Mouse (Mus musculus): ENCODE data around the gene Tsen2. TPM values are rescaled to one million over a fixed set of nuclear protein-coding genes. Genes with fewer than 3 reads are reported as not detected.

The Tsen2 gene
- polyA plus RNA-seq (2014; fragmentation: Nextera tagmentation; extraction: Ambion mirVana) = 30.6 and 30.9 TPM in 2 replicates

DNA sequence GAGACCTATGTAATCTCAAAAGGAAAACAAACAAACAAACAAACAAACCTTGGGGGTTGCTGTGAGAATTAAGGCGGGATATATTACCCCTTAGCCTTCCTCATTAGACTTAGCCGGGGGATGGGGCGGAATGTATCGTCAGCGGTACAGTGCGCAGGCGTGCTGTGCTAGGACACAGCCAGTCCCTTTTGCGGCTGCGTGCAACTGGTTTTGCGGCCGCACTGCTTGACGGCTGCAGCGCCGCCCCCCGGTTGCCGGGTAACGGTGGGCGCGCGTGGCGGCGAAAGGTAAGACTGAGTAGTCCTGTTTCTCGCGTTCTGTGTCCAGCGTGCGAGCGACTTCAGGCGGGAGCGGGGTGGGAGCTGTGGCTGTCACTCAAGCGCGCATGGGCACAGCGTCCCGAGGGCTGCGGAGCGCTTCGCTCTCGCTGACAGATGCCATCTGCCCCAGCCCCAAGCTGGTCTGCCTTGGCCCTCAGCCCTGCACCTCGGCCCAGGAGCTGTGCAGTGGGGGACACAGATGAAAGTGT is at the start of gene Tsen2:
Gene Tsen2 (plus strand): TSS at position 223 of the 529 bp plus-strand sequence.
- 0 out of 2 replicates have a peak, but pooled peaks cover 4% of the 10 kb centered on the region for H3K4me1 ChIP-seq (ENCODE audit: insufficient read depth)
- DNase-seq (peak; percentile 98), ATAC-seq (ENCODE audit: insufficient read depth) (peak; percentile 95)
- peak within 1 kb of the TSS; percentile 83 for H3K9ac ChIP-seq
- peaks cover 9% of the 10 kb centered on the region; the same call in 1 of the 2 replicates for H3K36me3 ChIP-seq (ENCODE audit: insufficient read depth)
- peak; percentile 45 for TF ChIP-seq CTCF (IDR thresholded peaks at IDR 0.05; ENCODE audit: low read depth)
- H3K27ac ChIP-seq (ENCODE audit: low read depth) = peak within 1 kb of the TSS; percentile 79
- no peaks in the 10 kb centered on the region for H3K27me3 ChIP-seq (ENCODE audit: insufficient read depth, low read length)
- peak within 1 kb of the TSS; percentile 78 for H3K4me3 ChIP-seq (ENCODE audit: low read depth, low read length)
- WGBS = 1% methylated on average over 38 of the region's 38 CpGs
- H3K4me2 ChIP-seq = peak within 1 kb of the TSS; percentile 75
- no peaks in the 10 kb centered on the region for H3K9me3 ChIP-seq (ENCODE audit: low read depth, low read length)

GRCm38 (mm10) chr6:115499540-115499939 is 44.9 kb upstream of the Tsen2 start:
- H3K4me3 ChIP-seq (ENCODE audit: low read depth, low read length) = no peak overlapping the region
- H3K9me3 ChIP-seq (ENCODE audit: low read depth, low read length) = no peaks in the 10 kb centered on the region
- DNase-seq (peak; percentile 35), ATAC-seq (ENCODE audit: insufficient read depth) (no peak; the same call in 1 of the 2 replicates)
- H3K4me1 ChIP-seq (ENCODE audit: insufficient read depth) = no peaks in the 10 kb centered on the region
- H3K4me2 ChIP-seq = no peak overlapping the region
- WGBS = 66% methylated on average over 14 of the region's 14 CpGs
- H3K27me3 ChIP-seq (ENCODE audit: insufficient read depth, low read length) = no peaks in the 10 kb centered on the region
- TF ChIP-seq CTCF (IDR thresholded peaks at IDR 0.05; ENCODE audit: low read depth) = no peak
- H3K9ac ChIP-seq = no peak overlapping the region
- no peak overlapping the region for H3K27ac ChIP-seq (ENCODE audit: low read depth)
- H3K36me3 ChIP-seq (ENCODE audit: insufficient read depth) = no peaks in the 10 kb centered on the region

DNA sequence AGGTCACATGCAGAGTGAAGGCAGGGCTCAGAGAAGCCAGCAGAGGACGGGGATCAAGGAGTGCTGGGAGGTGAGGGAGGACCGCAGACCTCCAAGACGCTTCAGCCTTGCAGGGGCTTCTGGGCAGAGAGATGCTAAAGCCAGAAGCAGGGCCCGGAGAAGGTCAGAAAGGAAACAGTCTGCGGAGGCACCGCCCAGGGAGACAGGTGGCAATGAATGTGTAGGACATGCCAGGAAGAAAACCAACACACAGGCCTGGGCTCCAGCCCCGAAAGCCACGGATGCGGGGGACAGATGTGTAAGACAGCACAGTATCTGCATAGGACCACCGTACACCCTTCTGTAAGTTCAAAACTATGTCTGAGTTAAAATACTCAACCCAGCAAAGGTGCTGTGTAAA is 44.2 kb upstream of the Tsen2 start:
- Histone ChIP-seq H3K4me2 (no peak overlapping the region), H3K9ac (no peak overlapping the region), H3K4me3 (ENCODE audit: low read depth, low read length) (no peak overlapping the region), H3K27ac (ENCODE audit: low read depth) (no peak overlapping the region), H3K27me3 (ENCODE audit: insufficient read depth, low read length) (no peaks in the 10 kb centered on the region), H3K9me3 (ENCODE audit: low read depth, low read length) (no peaks in the 10 kb centered on the region), H3K36me3 (ENCODE audit: insufficient read depth) (no peaks in the 10 kb centered on the region), H3K4me1 (ENCODE audit: insufficient read depth) (no peaks in the 10 kb centered on the region)
- no peak for TF ChIP-seq CTCF (IDR thresholded peaks at IDR 0.05; ENCODE audit: low read depth)
- DNase-seq (no peak), ATAC-seq (ENCODE audit: insufficient read depth) (no peak)
- 78% methylated on average over 10 of the region's 10 CpGs for WGBS

- no peak overlapping the region for H3K4me2 ChIP-seq
- H3K9me3 ChIP-seq (ENCODE audit: low read depth, low read length) = no peaks in the 10 kb centered on the region
- 37% methylated on average over 3 of the region's 3 CpGs for WGBS
- no peak for TF ChIP-seq CTCF (IDR thresholded peaks at IDR 0.05; ENCODE audit: low read depth)
- H3K9ac ChIP-seq = no peak overlapping the region
- ATAC-seq (ENCODE audit: insufficient read depth) = no peak
- H3K4me1 ChIP-seq (ENCODE audit: insufficient read depth) = no peaks in the 10 kb centered on the region
- H3K27ac ChIP-seq (ENCODE audit: low read depth) = no peak overlapping the region
- no peak overlapping the region for H3K4me3 ChIP-seq (ENCODE audit: low read depth, low read length)
- no peaks in the 10 kb centered on the region for H3K36me3 ChIP-seq (ENCODE audit: insufficient read depth)
- no peak for DNase-seq
- no peaks in the 10 kb centered on the region for H3K27me3 ChIP-seq (ENCODE audit: insufficient read depth, low read length)
Measured at GRCm38 (mm10) chr6:115501131-115501530, 43.3 kb upstream of the Tsen2 start.

DNA sequence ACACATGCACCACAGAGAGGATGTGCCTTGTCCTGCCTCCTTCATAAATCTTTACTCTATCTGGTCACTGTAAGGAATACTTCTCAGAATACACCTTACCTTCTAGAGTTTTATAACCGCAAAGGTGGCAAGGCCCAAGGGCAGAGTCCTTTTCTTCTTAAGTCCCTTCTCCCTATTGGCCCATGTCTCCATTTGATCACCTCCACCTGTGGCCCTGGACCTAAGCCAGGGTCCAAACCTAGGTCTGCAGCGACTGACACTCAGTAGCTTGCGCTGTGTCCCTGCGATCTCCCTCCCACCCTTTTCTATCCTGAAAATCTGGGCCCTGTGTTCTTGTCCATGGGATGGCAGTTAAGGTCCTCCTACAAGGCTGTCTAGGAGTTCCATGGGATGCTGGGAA is 41.4 kb upstream of the Tsen2 start:
- Histone ChIP-seq H3K9ac (no peak overlapping the region), H3K4me2 (no peak overlapping the region), H3K36me3 (ENCODE audit: insufficient read depth) (no peaks in the 10 kb centered on the region), H3K4me3 (ENCODE audit: low read depth, low read length) (no peak overlapping the region), H3K9me3 (ENCODE audit: low read depth, low read length) (no peaks in the 10 kb centered on the region), H3K27ac (ENCODE audit: low read depth) (no peak overlapping the region), H3K27me3 (ENCODE audit: insufficient read depth, low read length) (no peaks in the 10 kb centered on the region), H3K4me1 (ENCODE audit: insufficient read depth) (no peaks in the 10 kb centered on the region)
- TF ChIP-seq CTCF (IDR thresholded peaks at IDR 0.05; ENCODE audit: low read depth) = no peak
- DNase-seq (no peak), ATAC-seq (ENCODE audit: insufficient read depth) (no peak)
- 93% methylated on average over 4 of the region's 4 CpGs for WGBS

- no peaks in the 10 kb centered on the region for H3K4me1 ChIP-seq (ENCODE audit: insufficient read depth)
- no peaks in the 10 kb centered on the region for H3K27me3 ChIP-seq (ENCODE audit: insufficient read depth, low read length)
- no peak for DNase-seq
- H3K4me2 ChIP-seq = no peak overlapping the region
- H3K9me3 ChIP-seq (ENCODE audit: low read depth, low read length) = no peaks in the 10 kb centered on the region
- H3K9ac ChIP-seq = no peak overlapping the region
- WGBS = 44% methylated on average over 10 of the region's 10 CpGs
- no peak overlapping the region for H3K27ac ChIP-seq (ENCODE audit: low read depth)
- no peak for TF ChIP-seq CTCF (IDR thresholded peaks at IDR 0.05; ENCODE audit: low read depth)
- H3K4me3 ChIP-seq (ENCODE audit: low read depth, low read length) = no peak overlapping the region
- no peaks in the 10 kb centered on the region for H3K36me3 ChIP-seq (ENCODE audit: insufficient read depth)
- ATAC-seq (ENCODE audit: insufficient read depth) = peak; percentile 28; the same call in 1 of the 2 replicates
Measured at GRCm38 (mm10) chr6:115503549-115504159, 40.8 kb upstream of the Tsen2 start.

- no peaks in the 10 kb centered on the region for H3K9me3 ChIP-seq (ENCODE audit: low read depth, low read length)
Measured at GRCm38 (mm10) chr6:115504160-115504558, 40.3 kb upstream of the Tsen2 start.

More at GRCm38 (mm10) chr6:115504160-115504558, 40.3 kb upstream of the Tsen2 start:
- Histone ChIP-seq H3K9ac (no peak overlapping the region), H3K36me3 (ENCODE audit: insufficient read depth) (no peaks in the 10 kb centered on the region), H3K4me2 (no peak overlapping the region), H3K4me1 (ENCODE audit: insufficient read depth) (no peaks in the 10 kb centered on the region), H3K4me3 (ENCODE audit: low read depth, low read length) (no peak overlapping the region), H3K27ac (ENCODE audit: low read depth) (no peak overlapping the region), H3K27me3 (ENCODE audit: insufficient read depth, low read length) (no peaks in the 10 kb centered on the region)
- peak; percentile 65 for DNase-seq
- ATAC-seq (ENCODE audit: insufficient read depth) = peak; percentile 82; the same call in 1 of the 2 replicates
- TF ChIP-seq CTCF (IDR thresholded peaks at IDR 0.05; ENCODE audit: low read depth) = no peak
- WGBS = 56% methylated on average over 3 of the region's 3 CpGs

Data from lung, embryonic 14.5 days (tissue).